Mouse (Mus musculus) forebrain, embryonic 13.5 days (tissue): Measurements from ENCODE around the gene Mul1. TPM values are rescaled to one million over a fixed set of nuclear protein-coding genes. Genes with fewer than 3 reads are reported as not detected.
"Not testable (repeated sequence)": the region's sequence is repeated elsewhere in the genome, so short reads cannot be mapped to it uniquely, and the experiment has no call there.

Source experiments
- ATAC-seq: fragments of 200-750 bp; cut with Nextera tagmentation; 2 replicates; pipeline ENCODE4 v1.8.0; 2017
- H3K27ac ChIP-seq: fragments of 300-500 bp; sonication (generic); 2 replicates; pipeline ENCODE4 v1.5.1; 2015; ENCODE audit warnings: inconsistent platforms, mild to moderate bottlenecking, moderate library complexity
- H3K27me3 ChIP-seq: fragments of 300-500 bp; sonication (generic); 2 replicates; pipeline ENCODE4 v1.6.1; 2015; ENCODE audit warnings: mild to moderate bottlenecking, inconsistent platforms
- H3K36me3 ChIP-seq: fragments of 300-500 bp; sonication (generic); 2 replicates; pipeline ENCODE4 v1.6.1; 2015; ENCODE audit warnings: mild to moderate bottlenecking, inconsistent platforms; ENCODE audit not compliant: poor library complexity, severe bottlenecking
- H3K4me1 ChIP-seq: fragments of 300-500 bp; sonication (generic); 2 replicates; pipeline ENCODE4 v1.6.1; 2015; ENCODE audit warnings: inconsistent platforms
- H3K4me2 ChIP-seq: fragments of 300-500 bp; sonication (generic); 2 replicates; pipeline ENCODE4 v1.6.1; 2015; ENCODE audit warnings: inconsistent platforms, mild to moderate bottlenecking, moderate library complexity
- H3K4me3 ChIP-seq: fragments of 300-500 bp; sonication (generic); 2 replicates; pipeline ENCODE4 v1.5.1; 2015; ENCODE audit warnings: mild to moderate bottlenecking, inconsistent platforms
- H3K9ac ChIP-seq: fragments of 300-500 bp; sonication (generic); 2 replicates; pipeline ENCODE4 v1.6.1; 2015; ENCODE audit warnings: mild to moderate bottlenecking, inconsistent platforms
- H3K9me3 ChIP-seq: fragments of 300-500 bp; sonication (generic); replicated peaks from 2 replicates; pipeline ENCODE4 v1.6.1; 2016; ENCODE audit warnings: inconsistent platforms
- WGBS: fragments of 180-500 bp; shearing (Covaris S2); methylation state at CpG from one replicate; pipeline ENCODE4 v1.1.7; 2015; 5-methylcytosine and 5-hydroxymethylcytosine counted together
- polyA plus RNA-seq: library from polyadenylated mRNA; unstranded; fragments of >200 nt; fragmentation: Nextera tagmentation; extraction: Ambion mirVana; gene quantifications from 2 replicates; pipeline ENCODE4 v1.2.1, GENCODE M21; 2015

Mul1 gene
- polyA plus RNA-seq, 1 experiment from 2014 or later: 18.6 TPM

DNA sequence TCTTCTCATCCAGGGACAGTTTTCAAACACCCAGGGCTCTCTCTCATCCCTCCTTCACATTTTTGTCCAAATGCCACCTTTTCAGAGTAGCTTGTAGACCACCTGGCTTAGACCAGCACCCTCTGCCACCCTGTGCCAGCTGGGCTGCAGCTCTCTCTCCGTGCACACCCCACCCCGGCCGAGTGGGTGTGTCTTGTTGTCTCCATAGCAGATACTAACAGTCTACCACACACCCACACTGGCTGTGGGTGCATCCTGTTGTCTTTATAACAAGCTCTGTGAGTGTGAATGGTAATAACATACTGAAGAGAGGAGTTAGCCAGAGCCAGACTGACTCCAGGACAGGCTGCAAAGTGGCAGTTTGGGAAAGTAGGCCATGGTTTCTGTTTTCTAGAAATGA, 18.5 kb upstream of the Mul1 start:
- no peak overlapping the region for H3K4me3 ChIP-seq
- H3K9me3 ChIP-seq: no peaks in the 10 kb centered on the region
- peaks cover 39% of the 10 kb centered on the region for H3K27me3 ChIP-seq
- no peak overlapping the region for H3K27ac ChIP-seq
- H3K9ac ChIP-seq: no peak overlapping the region
- 67% methylated on average over 3 of the region's 3 CpGs for WGBS
- peaks cover 8% of the 10 kb centered on the region; the same call in 1 of the 2 replicates for H3K4me1 ChIP-seq
- H3K36me3 ChIP-seq: no peaks in the 10 kb centered on the region
- no peak overlapping the region for H3K4me2 ChIP-seq
- no peak for ATAC-seq

DNA sequence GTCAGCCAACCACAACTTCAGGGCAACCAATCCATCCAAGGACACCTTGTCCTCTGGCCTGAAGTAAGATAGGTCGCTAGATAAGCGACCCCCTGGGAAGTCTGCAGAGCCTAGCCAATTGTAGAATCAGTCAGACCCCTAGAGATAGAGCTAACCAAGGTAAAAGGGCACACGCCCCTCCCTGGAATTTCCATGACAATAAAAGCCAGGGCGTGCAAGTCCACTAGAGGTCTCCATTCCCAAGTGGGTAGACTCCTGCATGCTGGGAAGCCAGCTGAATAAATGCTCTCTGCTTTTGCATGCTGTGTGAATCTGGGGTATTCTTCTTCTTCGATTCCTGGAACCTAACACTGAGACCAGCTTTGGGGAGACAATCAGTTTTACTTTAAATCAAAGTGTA, 18.1 kb upstream of the Mul1 start:
- no peak overlapping the region for H3K9ac ChIP-seq
- H3K4me3 ChIP-seq: no peak overlapping the region
- WGBS: 52% methylated on average over 5 of the region's 5 CpGs
- H3K27ac ChIP-seq: no peak overlapping the region
- H3K4me2 ChIP-seq: no peak overlapping the region
- peaks cover 38% of the 10 kb centered on the region for H3K27me3 ChIP-seq
- no peaks in the 10 kb centered on the region for H3K9me3 ChIP-seq
- ATAC-seq: no peak
- no peaks in the 10 kb centered on the region for H3K36me3 ChIP-seq
- H3K4me1 ChIP-seq: peaks cover 8% of the 10 kb centered on the region; the same call in 1 of the 2 replicates

DNA sequence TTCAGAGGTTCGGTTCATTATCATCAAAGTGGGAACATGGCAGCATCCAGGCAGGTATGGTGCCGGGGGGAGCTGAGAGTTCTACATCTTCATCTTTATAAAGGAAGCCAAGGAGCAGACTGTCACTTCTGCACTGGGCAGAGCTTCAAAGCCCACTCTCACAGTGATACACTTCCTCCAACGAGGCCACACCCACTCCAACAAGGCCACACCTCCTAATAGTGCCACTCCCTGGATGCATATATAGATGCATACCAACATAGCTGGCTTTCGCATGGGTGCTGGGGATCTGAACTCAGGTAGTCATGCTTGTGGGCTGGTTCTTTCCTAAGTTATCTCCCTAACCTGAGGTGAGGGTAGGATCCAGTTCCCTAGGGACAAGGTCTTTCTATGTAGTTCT, 16.6 kb upstream of the Mul1 start:
- 82% methylated on average over 4 of the region's 4 CpGs for WGBS
- no peak for ATAC-seq
- Histone ChIP-seq H3K27ac (no peak overlapping the region), H3K4me1 (peaks cover 8% of the 10 kb centered on the region; the same call in 1 of the 2 replicates), H3K4me2 (no peak overlapping the region), H3K36me3 (no peaks in the 10 kb centered on the region), H3K9ac (no peak overlapping the region), H3K4me3 (no peak overlapping the region), H3K27me3 (peaks cover 37% of the 10 kb centered on the region), H3K9me3 (no peaks in the 10 kb centered on the region; the same call in 1 of the 2 replicates)

DNA sequence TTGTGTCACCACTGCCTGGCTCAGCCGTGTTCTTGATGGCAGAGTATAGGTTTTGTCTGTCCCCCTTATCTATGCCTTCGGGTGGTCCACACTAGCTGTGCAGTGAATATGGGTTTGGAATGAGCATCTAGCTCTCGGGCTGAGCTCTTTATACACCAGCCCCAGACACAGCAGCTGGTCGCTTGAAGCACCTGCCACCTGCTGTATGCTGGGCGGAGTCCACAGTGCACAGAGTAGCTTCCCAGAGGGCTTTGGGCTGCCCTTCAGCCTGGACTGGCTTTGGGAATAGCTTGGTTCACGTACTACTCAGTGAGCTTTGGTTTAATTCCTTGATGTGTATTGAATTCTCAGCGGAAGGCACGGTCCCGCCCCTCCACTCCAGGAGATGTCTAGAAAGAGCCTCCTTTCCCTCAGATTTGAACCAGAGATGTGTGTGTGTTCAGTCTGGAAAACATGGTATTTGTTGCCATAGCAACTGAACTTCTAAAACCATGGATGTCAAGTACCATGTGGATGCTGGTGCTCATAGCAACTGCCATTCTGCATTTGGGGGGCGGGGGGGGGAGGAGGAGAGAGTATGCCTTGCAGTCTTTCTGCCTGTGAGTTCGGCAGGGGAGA, 16.0 kb upstream of the Mul1 start:
- Histone ChIP-seq H3K27ac (no peak overlapping the region), H3K9me3 (no peaks in the 10 kb centered on the region; the same call in 1 of the 2 replicates), H3K4me3 (no peak overlapping the region), H3K27me3 (peaks cover 34% of the 10 kb centered on the region), H3K36me3 (no peaks in the 10 kb centered on the region), H3K4me2 (no peak overlapping the region), H3K4me1 (peaks cover 8% of the 10 kb centered on the region; the same call in 1 of the 2 replicates), H3K9ac (no peak overlapping the region)
- ATAC-seq: no peak
- 49% methylated on average over 11 of the region's 11 CpGs for WGBS

DNA sequence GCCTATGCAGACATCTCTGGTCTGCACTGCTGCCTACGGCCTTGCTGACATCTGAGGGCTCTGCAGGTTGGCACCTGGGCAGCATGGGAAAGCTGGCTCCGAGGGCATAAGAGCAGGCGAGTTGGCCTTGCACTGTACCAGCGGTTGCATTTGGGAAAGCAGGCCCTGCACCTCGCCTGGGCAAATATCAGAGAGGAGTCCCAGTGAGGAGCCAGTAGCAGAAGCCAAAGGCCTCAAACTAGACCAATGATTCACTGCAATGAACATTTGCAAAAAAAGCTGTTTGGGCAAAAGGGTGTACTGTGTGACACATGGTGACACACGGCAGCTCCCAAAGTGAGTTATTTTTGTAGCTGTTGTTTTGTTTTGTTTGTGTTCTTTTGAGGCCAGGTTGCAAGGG, 9.4 kb upstream of the Mul1 start:
- H3K4me1 ChIP-seq: 0 out of 2 replicates have a peak, but pooled peaks cover 5% of the 10 kb centered on the region
- ATAC-seq: no peak
- no peaks in the 10 kb centered on the region for H3K36me3 ChIP-seq
- H3K4me2 ChIP-seq: no peak overlapping the region
- WGBS: 84% methylated on average over 6 of the region's 6 CpGs
- no peak overlapping the region for H3K27ac ChIP-seq
- no peak overlapping the region for H3K4me3 ChIP-seq
- no peaks in the 10 kb centered on the region; the same call in 1 of the 2 replicates for H3K9me3 ChIP-seq
- H3K27me3 ChIP-seq: peaks cover 12% of the 10 kb centered on the region
- no peak overlapping the region for H3K9ac ChIP-seq

DNA sequence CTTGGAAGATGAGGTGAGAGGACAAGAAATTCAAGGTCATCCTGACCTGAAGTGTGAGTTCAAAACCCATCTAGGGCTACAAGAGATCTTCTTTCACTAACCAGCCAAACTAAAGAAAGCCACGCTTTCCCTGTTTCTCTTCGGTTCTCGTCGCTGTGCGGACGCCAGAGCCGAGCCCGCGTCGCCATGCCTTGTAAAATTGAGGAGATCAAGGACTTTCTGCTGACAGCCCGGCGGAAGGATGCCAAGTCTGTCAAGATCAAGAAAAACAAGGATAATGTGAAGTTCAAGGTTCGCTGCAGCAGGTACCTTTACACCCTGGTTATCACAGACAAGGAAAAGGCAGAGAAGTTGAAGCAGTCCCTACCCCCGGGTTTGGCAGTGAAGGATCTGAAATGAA, 8.9 kb upstream of the Mul1 start:
- H3K27ac ChIP-seq, H3K9ac ChIP-seq, H3K4me2 ChIP-seq, ATAC-seq, H3K9me3 ChIP-seq, H3K4me3 ChIP-seq, H3K4me1 ChIP-seq, H3K36me3 ChIP-seq: not testable (repeated sequence)
- H3K27me3 ChIP-seq: peaks cover 12% of the 10 kb centered on the region
- WGBS: 88% methylated on average over 14 of the region's 14 CpGs

DNA sequence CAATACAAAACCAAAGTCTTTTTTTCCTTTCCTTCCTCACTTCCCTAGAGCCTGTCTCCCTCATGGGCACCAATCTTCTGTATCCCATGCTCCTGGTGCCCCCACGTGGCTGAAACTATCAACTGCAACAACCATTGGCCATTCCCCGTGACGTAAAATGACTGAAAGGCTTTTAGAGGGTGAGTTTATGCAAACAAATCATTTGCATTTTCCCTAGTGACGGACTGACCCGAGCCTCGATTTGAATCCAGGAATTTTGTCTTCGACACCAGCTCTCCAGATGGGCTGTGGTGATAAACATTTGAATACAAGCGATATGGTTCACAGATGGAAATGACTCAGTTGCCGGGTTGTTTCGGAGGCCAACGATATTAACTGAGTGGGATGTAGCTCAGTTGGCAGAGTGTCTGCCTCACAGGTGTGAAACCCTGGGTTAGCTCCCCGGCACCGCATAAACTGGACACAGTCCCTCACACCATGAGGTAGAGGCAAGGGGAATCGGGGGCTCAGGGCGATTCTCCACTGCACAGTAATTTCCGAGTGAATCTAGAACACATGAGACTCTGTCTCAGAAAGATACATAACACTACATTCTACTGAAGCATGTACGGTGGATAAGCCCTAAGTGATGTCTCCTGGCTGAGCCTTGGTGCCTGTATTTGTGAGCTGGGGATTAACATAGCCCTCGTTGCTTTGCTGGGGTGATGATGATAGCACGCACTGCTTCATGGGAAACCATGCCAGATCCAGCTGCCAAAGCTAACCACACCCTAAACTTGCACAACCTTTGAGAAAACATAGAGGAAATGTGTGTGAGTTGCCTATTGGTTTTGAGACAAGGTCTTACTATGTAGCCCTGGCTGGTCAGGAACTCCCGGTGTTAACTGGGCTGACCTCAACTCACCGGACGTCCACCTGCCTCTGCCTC, 7.4 kb upstream of the Mul1 start:
- H3K27ac ChIP-seq: no peak overlapping the region
- H3K27me3 ChIP-seq: peaks cover 14% of the 10 kb centered on the region
- 0 out of 2 replicates have a peak, but pooled peaks cover 5% of the 10 kb centered on the region for H3K4me1 ChIP-seq
- 43% methylated on average over 22 of the region's 22 CpGs for WGBS
- no peaks in the 10 kb centered on the region; the same call in 1 of the 2 replicates for H3K9me3 ChIP-seq
- H3K36me3 ChIP-seq: no peaks in the 10 kb centered on the region
- H3K4me3 ChIP-seq: no peak overlapping the region
- H3K9ac ChIP-seq: no peak overlapping the region
- no peak overlapping the region for H3K4me2 ChIP-seq
- peak; percentile 61; the same call in 1 of the 2 replicates for ATAC-seq

DNA sequence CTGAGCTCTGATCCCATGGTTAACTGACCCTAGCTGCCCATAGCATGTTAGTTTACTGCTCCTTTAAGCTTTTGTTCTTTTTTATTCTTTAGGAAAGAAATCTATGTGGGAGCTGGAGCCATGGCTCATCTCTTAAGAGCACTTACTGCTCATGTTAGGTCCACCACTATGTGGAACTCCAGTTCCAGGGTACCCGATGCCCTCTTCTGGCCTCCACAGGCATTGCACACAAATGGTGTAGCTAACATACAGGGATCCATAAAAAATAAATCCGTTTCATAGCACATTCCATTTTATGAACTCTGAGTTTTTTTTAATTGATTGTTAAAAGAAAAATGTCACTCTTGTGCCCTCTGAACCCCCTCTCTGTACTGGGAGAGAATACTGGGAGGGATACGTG, 4.7 kb upstream of the Mul1 start:
- peaks cover 9% of the 10 kb centered on the region for H3K27me3 ChIP-seq
- H3K9ac ChIP-seq: no peak overlapping the region
- H3K36me3 ChIP-seq: no peaks in the 10 kb centered on the region
- no peak overlapping the region for H3K4me2 ChIP-seq
- no peak overlapping the region for H3K27ac ChIP-seq
- WGBS: 50% methylated on average over 3 of the region's 3 CpGs
- ATAC-seq: no peak
- no peaks in the 10 kb centered on the region for H3K9me3 ChIP-seq
- 0 out of 2 replicates have a peak, but pooled peaks cover 9% of the 10 kb centered on the region for H3K4me1 ChIP-seq
- H3K4me3 ChIP-seq: no peak overlapping the region

DNA sequence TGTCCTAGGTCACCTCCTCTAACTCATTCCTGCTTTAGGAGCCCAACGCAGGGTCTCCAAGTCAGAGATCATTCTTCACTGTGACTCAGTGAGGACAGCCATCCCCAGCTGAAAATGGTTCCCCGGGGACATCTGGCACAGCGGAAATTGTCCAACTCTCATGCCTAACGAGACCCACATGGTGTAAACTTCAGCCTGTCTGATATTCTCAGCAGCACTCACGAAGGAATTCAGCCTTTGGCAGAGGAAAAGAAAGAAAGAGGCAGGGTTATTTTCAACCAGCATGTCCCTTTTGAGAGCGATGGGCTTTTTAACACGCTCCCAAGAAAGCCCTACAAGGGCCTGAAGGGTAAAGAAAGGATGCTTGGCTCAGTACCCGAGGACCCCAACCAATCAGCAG, 3.1 kb upstream of the Mul1 start:
- no peak overlapping the region for H3K9ac ChIP-seq
- no peak for ATAC-seq
- H3K4me3 ChIP-seq: no peak overlapping the region
- H3K27me3 ChIP-seq: peaks cover 9% of the 10 kb centered on the region
- peaks cover 3% of the 10 kb centered on the region for H3K36me3 ChIP-seq
- peaks cover 23% of the 10 kb centered on the region for H3K4me1 ChIP-seq
- 55% methylated on average over 8 of the region's 8 CpGs for WGBS
- H3K9me3 ChIP-seq: no peaks in the 10 kb centered on the region
- H3K27ac ChIP-seq: no peak overlapping the region
- no peak overlapping the region for H3K4me2 ChIP-seq

DNA sequence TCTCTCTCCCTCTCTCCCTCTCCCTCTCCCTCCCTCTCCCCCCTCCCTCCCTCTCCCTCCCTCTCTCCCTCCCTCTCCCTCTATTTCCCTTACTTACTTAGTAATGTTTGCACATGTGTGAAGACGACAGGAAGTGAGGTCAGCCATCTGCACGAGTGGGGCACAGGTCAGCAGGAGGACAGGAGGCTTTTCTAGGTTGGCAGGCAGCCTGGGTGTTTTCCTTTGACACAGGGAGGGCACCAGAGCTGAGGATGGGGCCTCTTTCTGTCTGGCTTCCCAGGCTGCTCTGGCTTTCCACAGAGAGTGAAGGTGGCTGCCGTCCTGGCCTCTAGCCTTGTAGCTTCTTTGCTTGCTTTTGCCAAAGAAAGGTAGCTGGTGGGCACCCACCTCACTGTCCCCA, 5.6 kb downstream of the Mul1 start:
- whole genome bisulfite sequencing: 92% methylated on average over 3 of the region's 3 CpGs
- H3K4me1 ChIP-seq: peaks cover 12% of the 10 kb centered on the region
- no peak overlapping the region for H3K27ac ChIP-seq
- no peak overlapping the region for H3K9ac ChIP-seq
- no peaks in the 10 kb centered on the region for H3K9me3 ChIP-seq
- no peak overlapping the region for H3K4me2 ChIP-seq
- no peak overlapping the region for H3K4me3 ChIP-seq
- ATAC-seq: no peak
- 0 out of 2 replicates have a peak, but pooled peaks cover 4% of the 10 kb centered on the region for H3K27me3 ChIP-seq
- H3K36me3 ChIP-seq: peaks cover 71% of the 10 kb centered on the region

DNA sequence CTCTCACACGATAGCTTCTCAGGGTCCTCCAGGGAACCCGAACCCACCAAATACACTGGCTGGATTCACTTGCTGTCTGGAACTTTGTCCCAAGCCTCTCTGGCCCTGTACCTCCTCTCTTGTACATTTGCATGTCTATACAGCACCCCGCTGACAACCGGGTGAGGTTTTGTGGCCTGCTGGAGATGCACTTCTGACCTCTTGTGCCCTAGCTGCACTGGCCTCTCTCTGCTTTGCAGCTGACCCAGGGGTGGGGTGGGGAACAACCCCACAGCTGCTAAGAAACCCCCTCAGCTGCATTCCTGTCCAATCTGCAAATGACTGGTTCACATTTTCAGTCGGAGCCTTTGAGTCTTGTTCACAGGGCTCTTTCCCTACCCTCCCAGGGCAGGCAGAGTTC, 10.5 kb downstream of the Mul1 start:
- Histone ChIP-seq H3K4me3 (no peak overlapping the region), H3K9ac (no peak overlapping the region), H3K9me3 (no peaks in the 10 kb centered on the region), H3K27me3 (0 out of 2 replicates have a peak, but pooled peaks cover 4% of the 10 kb centered on the region), H3K27ac (no peak overlapping the region), H3K4me1 (peaks cover 25% of the 10 kb centered on the region), H3K4me2 (no peak overlapping the region), H3K36me3 (peaks cover 31% of the 10 kb centered on the region)
- WGBS: 8% methylated on average over 5 of the region's 5 CpGs
- no peak for ATAC-seq

DNA sequence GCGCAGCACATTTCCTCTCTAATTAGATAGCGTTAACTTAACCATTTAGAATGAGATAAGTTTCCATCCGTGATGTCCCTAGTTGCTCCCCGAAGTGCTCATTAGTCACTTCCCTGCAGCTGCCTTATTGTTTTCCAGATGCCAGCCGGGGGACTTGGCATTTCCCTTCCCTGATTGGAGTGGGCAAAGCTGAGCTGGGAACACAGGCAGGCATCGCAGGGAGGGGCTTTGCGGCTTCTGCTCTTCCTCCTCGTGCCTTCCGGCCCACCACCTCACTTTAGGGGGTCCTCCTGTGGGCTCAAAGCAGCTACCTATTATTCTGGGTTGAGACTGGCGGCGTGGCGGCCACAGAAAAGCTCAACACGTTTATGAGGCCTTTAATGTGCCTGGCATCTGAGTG, 12.5 kb downstream of the Mul1 start:
- Histone ChIP-seq H3K4me3 (no peak overlapping the region), H3K27me3 (peaks cover 14% of the 10 kb centered on the region), H3K4me1 (peaks cover 25% of the 10 kb centered on the region), H3K27ac (peak overlapping the region; percentile 83), H3K4me2 (peak overlapping the region; percentile 12; the same call in 1 of the 2 replicates), H3K9ac (peak overlapping the region; percentile 26; the same call in 1 of the 2 replicates), H3K36me3 (peaks cover 11% of the 10 kb centered on the region), H3K9me3 (no peaks in the 10 kb centered on the region)
- ATAC-seq: peak; percentile 44
- 17% methylated on average over 13 of the region's 13 CpGs for WGBS
